Mouse (Mus musculus) mesoderm, embryonic 11.5 days (tissue): ENCODE measurements around the gene 2410131K14Rik.

ENCODE experiments used
- DNase-seq: peaks from one replicate; pipeline ENCODE4 v3.0.0-alpha.2; 2012; ENCODE audit warnings: low read depth, low spot score

The 2410131K14Rik gene

GRCm38 (mm10) chr5:118310389-118310788 is 65.4 kb downstream of the 2410131K14Rik start:
- no peak for DNase-seq

GRCm38 (mm10) chr5:118311251-118311650 is 66.2 kb downstream of the 2410131K14Rik start:
- DNase-seq = no peak

- no peak for DNase-seq
Measured at GRCm38 (mm10) chr5:118313766-118314165, 68.7 kb downstream of the 2410131K14Rik start.
